Mouse (Mus musculus): ENCODE measurements around the gene Mzf1.

DNA sequence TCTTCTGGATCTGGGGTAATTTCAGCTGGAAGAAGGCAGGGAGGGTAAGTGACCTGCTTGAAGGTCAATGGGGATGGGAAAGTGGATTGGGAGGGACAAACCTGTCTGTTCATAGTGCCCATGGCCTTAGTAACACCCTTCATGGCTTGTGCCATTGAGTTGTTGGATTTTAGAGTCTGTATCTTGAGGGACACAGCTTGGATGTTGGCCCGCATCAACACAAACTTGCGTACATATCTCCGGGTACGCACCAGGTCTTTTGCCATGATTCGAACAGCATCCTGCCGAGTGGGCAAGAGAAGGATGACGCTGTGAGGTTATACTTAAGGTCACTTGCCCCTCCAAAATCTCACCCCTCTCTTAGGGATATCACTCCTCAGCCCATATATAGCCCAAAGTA lies 22.0 kb downstream of the Mzf1 start:
- TF ChIP-seq EP300 (IDR thresholded peaks at IDR 0.05; ENCODE audit: low read depth in 1 of 2, low read length in 2 of 2): no peak
- no peak for TF ChIP-seq MXI1 (IDR thresholded peaks at IDR 0.05; ENCODE audit: low read depth, low read length)
- no peak for TF ChIP-seq HCFC1 (IDR thresholded peaks at IDR 0.05; ENCODE audit: low read depth, low read length)
- TF ChIP-seq CTCF (IDR thresholded peaks at IDR 0.05 in 2 of 3, conservative IDR thresholded peaks at IDR 0.05 in 1 of 3; ENCODE audit: control insufficient read depth in 1 of 3, insufficient read depth in 1 of 3, low read depth in 2 of 3, low read length in 3 of 3, poor library complexity in 1 of 3, severe bottlenecking in 1 of 3): no peak
- TF ChIP-seq USF1 (IDR thresholded peaks at IDR 0.05; ENCODE audit: low read depth, low read length): no peak
- no peak for TF ChIP-seq RCOR1 (IDR thresholded peaks at IDR 0.05; ENCODE audit: low read depth, low read length)
- TF ChIP-seq SIN3A (IDR thresholded peaks at IDR 0.05; ENCODE audit: low read length): no peak
- no peak for TF ChIP-seq POLR2AphosphoS2 (IDR thresholded peaks at IDR 0.05; ENCODE audit: low read length)
- TF ChIP-seq POLR2A (IDR thresholded peaks at IDR 0.05; ENCODE audit: control insufficient read depth in 1 of 2, insufficient read depth in 1 of 2, low read depth in 1 of 2, low read length in 2 of 2, poor library complexity in 1 of 2): no peak
- no peak for TF ChIP-seq RAD21 (IDR thresholded peaks at IDR 0.05; ENCODE audit: low read depth, low read length)
